Mouse (Mus musculus) liver, embryonic 14.5 days (tissue): ENCODE results near the gene Epyc.

Source experiments
- CTCF ChIP-seq: IDR thresholded peaks from 2 replicates; pipeline ENCODE4 v1.5.1; 2016; ENCODE audit warnings: antibody characterized with exemption, low read depth, control low read depth
- EP300 ChIP-seq: IDR thresholded peaks from 2 replicates; pipeline ENCODE4 v1.6.1; 2016; ENCODE audit warnings: antibody characterized with exemption, low read depth

DNA sequence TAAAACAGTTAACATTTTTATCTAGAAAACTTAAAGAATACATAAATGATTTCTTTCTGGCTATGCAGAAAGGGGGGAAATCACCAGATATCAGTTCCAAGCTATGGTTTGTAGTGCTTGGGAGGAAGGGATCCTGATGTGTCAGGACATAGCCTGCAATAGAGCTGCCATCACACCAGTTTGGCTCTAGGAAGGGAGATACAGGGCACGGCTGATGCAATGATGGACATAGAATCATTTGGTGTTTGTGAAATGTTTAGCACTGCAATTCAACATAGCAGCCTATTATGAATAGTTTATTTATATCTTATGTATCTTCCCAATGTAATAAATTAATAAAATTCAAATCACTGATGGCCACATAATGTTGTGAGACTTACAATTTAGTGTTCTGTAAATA lies 21.5 kb upstream of the Epyc start:
- no peak for TF ChIP-seq CTCF
- no peak for TF ChIP-seq EP300
